Mouse (Mus musculus) testis, postnatal 14 days (tissue): Measurements from ENCODE around the gene Ganab.

ENCODE experiments used
- DNase-seq: peaks from one replicate; pipeline ENCODE4 v3.0.0; 2021; ENCODE audit warnings: low spot score

The Ganab gene

DNA sequence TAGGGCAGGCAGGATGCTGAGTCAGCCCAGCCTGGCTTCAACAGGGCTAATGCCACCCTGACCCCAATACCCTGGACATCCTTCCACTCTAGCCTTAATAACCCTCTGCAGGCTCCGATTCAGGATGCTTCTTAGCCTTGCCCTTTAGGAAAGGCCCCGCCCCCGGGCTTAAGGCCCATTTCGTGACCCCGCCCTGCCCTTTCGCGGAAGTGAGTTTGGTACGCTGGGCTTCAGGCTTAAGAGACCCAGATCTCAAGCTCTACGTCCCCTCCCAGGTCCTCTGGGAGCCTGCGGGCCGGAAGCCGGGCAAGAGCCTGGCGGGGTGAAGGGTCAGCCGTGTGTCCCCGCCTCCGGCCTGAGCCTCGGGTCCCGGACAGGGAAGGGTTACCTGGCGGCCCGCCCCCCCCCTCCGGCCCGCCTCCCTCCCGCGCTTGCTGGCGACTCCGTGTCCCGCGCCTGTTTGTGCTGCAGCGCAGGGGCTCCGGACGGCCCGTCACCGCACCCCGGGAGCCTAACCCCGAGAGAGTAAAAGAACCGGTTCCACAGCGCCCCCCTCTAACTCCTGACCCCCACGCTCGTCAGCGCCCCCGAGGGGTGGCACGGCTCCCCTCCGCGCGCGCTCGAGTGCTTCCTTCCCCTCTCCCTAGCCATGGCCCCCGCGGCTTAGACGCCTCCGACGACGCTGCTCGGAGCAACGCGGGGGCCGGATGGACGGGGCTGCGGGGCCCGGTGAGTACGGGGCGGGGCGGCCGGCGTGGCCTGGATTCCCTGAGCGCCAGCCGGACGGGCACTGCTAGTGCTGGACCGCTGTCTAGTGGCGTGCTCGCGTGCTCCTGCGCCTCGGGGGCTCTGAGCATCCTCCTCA lies 31.6 kb downstream of the Ganab start, which contains the start of the genes Rom1 and Eml3:
Gene Rom1, minus strand, starts transcription at position 133 of the 865 bp plus-strand sequence.
Gene Eml3, plus strand, starts transcription at position 329 of the 865 bp plus-strand sequence.
- peak; percentile 82 for DNase-seq

DNA sequence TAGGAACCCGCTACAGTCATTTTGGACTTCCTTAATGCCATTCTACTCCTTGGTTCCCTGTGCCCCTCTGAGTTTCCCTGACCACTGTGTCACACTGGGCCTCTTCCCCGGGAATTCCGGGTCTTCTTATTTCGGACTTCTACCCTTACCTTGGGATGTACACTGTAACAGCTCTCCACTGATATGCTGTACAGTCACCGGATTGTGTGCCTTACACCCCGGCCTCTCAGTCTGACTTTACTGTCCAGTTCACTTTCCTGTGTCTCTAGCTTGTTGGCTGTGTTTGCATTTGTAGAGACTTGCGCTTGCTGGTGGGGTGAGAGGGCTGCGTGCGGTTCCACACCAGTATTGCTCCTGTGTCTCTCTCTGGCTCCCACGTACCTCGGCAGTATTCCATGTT lies 32.2 kb downstream of the Ganab start:
- DNase-seq: no peak

DNA sequence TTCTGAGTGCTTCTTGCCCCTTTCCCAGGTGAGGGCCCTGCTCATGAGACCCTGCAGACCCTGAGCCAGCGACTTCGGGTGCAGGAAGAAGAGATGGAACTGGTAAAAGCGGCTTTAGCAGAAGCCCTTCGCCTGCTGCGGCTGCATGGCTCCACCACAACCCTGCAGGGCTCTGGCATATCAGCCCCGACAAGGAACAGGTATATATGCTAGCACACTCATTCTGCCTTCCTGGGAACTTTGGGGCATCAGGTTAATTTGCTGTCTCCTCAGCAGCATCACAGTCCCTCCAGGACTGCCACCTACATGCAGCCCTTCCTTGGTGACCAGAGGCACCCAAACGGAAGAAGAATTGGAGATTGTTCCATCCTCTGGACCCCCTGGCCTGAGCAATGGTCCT lies 32.9 kb downstream of the Ganab start:
- DNase-seq: no peak

- DNase-seq: no peak
Observed at GRCm38 (mm10) chr19:8936736-8937135, 38.9 kb downstream of the Ganab start.

- no peak for DNase-seq
Observed at GRCm38 (mm10) chr19:8940526-8941133, 42.8 kb downstream of the Ganab start.

- DNase-seq: no peak
Observed at GRCm38 (mm10) chr19:8941136-8941514, 43.3 kb downstream of the Ganab start.

DNA sequence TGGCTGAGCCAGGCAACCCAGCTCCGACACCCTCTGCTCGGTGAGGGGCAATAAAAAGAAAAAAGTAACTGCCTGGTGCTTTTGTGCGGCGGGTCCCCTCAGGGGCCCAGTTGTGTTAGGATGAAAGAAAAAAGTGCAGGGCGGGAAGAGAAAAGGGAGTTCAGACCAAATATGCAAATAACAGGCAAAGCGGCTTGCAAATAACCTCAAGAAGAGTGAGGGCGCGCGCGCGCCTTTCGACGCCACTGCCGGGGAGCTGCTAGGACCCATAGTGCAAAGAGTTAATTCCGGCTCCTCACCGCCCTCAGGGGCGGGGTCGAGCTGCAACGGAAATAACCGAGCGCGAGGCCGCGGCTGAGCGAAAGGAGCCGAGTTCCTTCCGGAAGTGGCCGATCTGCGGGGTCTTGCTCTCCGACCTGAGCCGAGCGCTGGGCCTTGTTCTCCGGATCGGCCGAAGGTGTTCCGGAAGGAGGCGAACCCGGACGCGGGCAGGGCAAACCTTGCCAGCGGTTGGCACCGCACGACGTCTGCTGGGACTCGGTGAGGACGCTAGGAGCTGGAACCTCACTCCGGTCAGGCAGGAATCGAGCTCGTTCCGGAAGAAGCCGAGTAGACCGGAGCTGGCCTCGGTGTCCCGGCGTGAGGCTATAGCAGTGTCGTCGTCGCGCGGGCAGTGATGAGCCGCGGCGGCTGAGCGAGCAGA lies 43.8 kb downstream of the Ganab start, which contains the start of gene Mta2:
Gene Mta2, plus strand, starts transcription at position 361 of the 703 bp plus-strand sequence.
- peak; percentile 94 for DNase-seq

DNA sequence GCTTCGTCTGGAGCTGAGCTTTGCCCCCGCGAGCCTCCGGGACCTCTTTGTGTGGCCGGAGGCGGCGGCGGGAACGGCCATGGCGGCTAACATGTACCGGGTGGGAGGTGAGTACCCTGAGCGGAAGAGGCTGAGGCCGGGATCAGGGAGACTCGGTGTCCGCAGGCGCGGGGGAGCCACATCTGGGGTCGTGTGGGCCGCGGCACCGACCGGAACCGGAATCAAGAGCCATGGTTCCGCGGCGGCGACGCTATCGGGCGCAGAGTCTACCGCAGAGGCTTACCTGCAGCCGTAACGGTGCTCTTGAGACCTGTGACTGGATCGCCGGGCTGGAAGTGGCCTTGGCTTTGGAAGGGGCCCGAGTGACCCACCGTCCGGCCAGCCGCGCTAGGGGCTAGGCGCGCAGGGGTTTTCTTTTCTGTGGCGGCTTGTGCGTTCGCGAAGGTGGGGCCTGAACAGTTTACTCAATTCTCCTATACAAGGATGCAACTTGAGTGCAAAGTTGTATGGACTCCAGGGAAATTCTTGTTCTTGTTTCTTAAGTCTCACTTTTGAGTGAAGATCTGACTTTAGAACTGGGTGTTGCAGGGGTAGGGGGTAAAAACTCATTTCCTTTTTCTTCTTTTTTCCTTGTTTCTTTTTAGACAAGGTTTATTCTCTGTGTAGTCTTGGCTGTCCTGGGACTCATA lies 44.5 kb downstream of the Ganab start:
- peak; percentile 71 for DNase-seq

- no peak for DNase-seq
Observed at GRCm38 (mm10) chr19:8943047-8943446, 45.2 kb downstream of the Ganab start.

GRCm38 (mm10) chr19:8944062-8944461 lies 46.2 kb downstream of the Ganab start:
- no peak for DNase-seq

GRCm38 (mm10) chr19:8944750-8945149 lies 46.9 kb downstream of the Ganab start:
- DNase-seq: peak; percentile 71

- no peak for DNase-seq
Observed at GRCm38 (mm10) chr19:8945251-8945650, 47.4 kb downstream of the Ganab start.

- DNase-seq: no peak
Observed at GRCm38 (mm10) chr19:8946929-8947328, 49.1 kb downstream of the Ganab start.

- DNase-seq: no peak
Observed at GRCm38 (mm10) chr19:8950190-8950589, 52.3 kb downstream of the Ganab start.

- no peak for DNase-seq
Observed at GRCm38 (mm10) chr19:8952241-8952640, 54.4 kb downstream of the Ganab start.

DNA sequence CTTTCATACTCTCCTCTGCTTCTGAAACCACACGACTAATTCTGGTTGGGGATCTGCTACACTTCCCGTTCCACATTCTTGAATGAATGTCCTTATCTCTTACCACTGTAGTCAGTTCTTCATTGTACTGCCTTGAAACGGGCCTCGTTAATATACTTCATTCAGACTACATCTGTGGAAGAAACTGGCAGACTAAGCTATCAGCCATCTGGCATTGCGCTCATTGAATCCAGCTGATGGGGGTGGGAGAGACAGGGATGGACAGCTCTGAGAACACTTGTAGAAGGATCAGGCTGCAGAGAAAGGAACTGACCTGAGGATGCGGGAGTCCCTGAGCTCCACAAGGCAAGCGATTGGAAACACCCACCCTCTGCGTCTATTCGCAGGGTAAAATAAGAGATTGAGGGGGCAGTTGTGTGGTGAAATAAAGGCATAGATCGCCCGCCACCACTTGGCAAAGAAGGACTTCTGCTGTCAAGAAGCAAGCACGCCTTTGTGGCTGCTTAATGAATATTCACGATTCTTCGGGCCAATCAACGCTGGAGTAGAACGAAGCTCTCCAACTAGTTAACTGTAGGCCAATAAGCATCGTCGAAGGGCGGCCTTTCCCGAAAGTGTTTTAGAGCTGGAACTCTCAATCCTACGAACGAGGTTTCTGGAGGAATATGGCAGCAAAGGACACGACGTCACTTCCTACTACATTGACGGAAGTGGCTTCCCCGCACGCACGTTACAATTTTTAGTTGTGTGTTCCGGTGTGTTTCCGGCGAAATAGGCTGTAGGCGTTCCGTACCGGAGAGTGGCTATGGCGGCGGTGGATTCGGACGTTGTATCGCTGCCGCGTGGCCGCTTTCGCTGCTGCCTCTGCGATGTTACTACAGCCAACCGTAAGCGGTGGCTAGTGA lies 55.5 kb downstream of the Ganab start, which contains the start of gene Tut1:
Gene Tut1, plus strand, starts transcription at position 713 of the 905 bp plus-strand sequence.
- DNase-seq: peak; percentile 90

DNA sequence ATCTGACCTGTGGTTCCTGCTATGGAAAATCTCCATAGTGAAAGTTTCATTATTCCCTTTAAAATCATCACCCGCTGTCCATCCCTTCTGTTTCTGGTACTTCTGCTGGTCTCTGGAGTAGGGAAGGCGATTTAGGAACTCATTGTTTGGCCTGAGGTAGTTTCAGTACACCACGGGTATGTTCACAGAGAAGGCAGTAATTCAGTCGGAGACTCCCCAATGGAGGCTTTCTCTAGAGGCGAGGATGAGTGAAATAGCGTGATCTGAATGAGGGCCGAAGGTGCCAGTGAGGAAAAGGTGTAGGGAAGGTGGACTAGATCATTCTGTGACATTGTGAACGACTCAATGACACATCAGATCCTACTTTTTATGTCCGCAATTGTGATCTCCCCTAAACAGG lies 56.3 kb downstream of the Ganab start:
- no peak for DNase-seq

DNA sequence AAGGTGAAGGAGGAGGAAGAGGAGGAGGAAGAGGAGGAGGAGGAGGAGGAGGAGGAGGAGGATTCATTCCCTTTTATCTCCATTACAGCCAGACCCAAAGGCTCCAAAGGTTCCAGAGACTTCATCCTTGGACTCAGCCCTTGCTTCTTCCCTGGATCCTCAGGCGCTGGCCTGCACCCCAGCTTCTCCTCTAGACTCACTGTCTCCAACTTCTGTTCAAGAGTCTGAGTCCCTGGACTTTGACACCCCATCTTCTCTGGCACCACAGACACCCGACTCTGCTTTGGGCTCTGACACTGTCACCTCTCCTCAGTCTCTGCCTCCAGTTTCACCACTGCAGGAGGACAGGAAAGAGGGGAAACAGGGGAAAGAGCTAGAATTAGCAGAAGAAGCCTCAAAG lies 64.4 kb downstream of the Ganab start:
- DNase-seq: no peak

GRCm38 (mm10) chr19:8965075-8965474 lies 67.2 kb downstream of the Ganab start:
- no peak for DNase-seq

- DNase-seq: no peak
Observed at GRCm38 (mm10) chr19:8965771-8966170, 67.9 kb downstream of the Ganab start.

DNA sequence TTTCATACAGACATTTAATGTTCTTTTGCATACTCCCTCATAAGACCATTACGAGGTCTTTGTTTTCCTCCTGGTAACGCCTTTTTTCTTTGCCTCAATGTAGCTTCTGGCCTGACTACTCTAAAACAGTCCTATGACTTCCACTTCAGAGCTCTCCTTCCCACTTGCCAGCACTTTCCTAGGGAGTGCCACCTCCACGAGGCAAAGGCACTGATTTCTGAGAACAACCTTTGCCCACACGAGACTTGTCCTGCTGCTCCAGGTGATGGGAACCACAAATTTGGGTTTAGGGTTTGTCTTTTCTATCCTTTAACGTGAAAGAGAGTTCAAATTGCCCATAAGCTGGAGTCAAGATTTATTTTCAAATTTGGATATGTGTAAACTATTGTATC lies 68.3 kb downstream of the Ganab start:
- no peak for DNase-seq
